Mouse (Mus musculus) heart, embryonic 15.5 days (tissue): Measurements from ENCODE around the gene Slc7a5. TPM values are rescaled to one million over a fixed set of nuclear protein-coding genes. Genes with fewer than 3 reads are reported as not detected.

Experiments used
- ATAC-seq: fragments of 200-750 bp; cut with Nextera tagmentation; replicated peaks from 2 replicates; pipeline ENCODE4 v1.8.0; 2017; ENCODE audit warnings: low read depth, moderate TSS enrichment; ENCODE audit not compliant: insufficient number of reproducible peaks, insufficient read depth, low FRiP score
- H3K27ac ChIP-seq: fragments of 300-500 bp; sonication (generic); 2 replicates; pipeline ENCODE4 v1.5.1; 2015; ENCODE audit warnings: mild to moderate bottlenecking, inconsistent platforms
- H3K27me3 ChIP-seq: fragments of 300-500 bp; sonication (generic); 2 replicates; pipeline ENCODE4 v1.6.1; 2015; ENCODE audit warnings: inconsistent platforms
- H3K36me3 ChIP-seq: fragments of 300-500 bp; sonication (generic); 2 replicates; pipeline ENCODE4 v1.6.1; 2015; ENCODE audit warnings: mild to moderate bottlenecking, inconsistent platforms
- H3K4me1 ChIP-seq: fragments of 300-500 bp; sonication (generic); replicated peaks from 2 replicates; pipeline ENCODE4 v1.6.1; 2015; ENCODE audit warnings: inconsistent platforms
- H3K4me2 ChIP-seq: fragments of 300-500 bp; sonication (generic); 2 replicates; pipeline ENCODE4 v1.6.1; 2015; ENCODE audit warnings: inconsistent platforms, mild to moderate bottlenecking, moderate library complexity
- H3K4me3 ChIP-seq: fragments of 300-500 bp; sonication (generic); 2 replicates; pipeline ENCODE4 v1.5.1; 2015; ENCODE audit warnings: mild to moderate bottlenecking, inconsistent platforms
- H3K9ac ChIP-seq: fragments of 300-500 bp; sonication (generic); 2 replicates; pipeline ENCODE4 v1.6.1; 2015; ENCODE audit warnings: mild to moderate bottlenecking, inconsistent platforms
- H3K9me3 ChIP-seq: fragments of 300-500 bp; sonication (generic); replicated peaks from 2 replicates; pipeline ENCODE4 v1.6.1; 2016; ENCODE audit warnings: inconsistent platforms
- WGBS: fragments of 180-500 bp; shearing (Covaris S2); methylation state at CpG from one replicate; pipeline ENCODE4 v1.1.7; 2015; ENCODE audit warnings: mixed read lengths; 5-methylcytosine and 5-hydroxymethylcytosine counted together
- polyA plus RNA-seq: library from polyadenylated mRNA; unstranded; fragments of >200 nt; fragmentation: Nextera tagmentation; extraction: Ambion mirVana; gene quantifications from 2 replicates; pipeline ENCODE4 v1.2.1, GENCODE M21; 2015

The Slc7a5 gene
- polyA plus RNA-seq, 1 experiment from 2014 or later: 12.0 TPM

GRCm38 (mm10) chr8:121906542-121907512, 667 bp downstream of the Slc7a5 start:
- Histone ChIP-seq H3K36me3 (no peaks in the 10 kb centered on the region), H3K27me3 (no peaks in the 10 kb centered on the region; the same call in 1 of the 2 replicates), H3K4me2 (peak overlapping the region; percentile 97), H3K9me3 (no peaks in the 10 kb centered on the region), H3K27ac (peak overlapping the region; percentile 30; the same call in 1 of the 2 replicates), H3K9ac (peak overlapping the region; percentile 70), H3K4me3 (peak overlapping the region; percentile 82), H3K4me1 (peaks cover 45% of the 10 kb centered on the region)
- peak; percentile 27 for ATAC-seq
- under 1% methylated on average over 72 of the region's 72 CpGs for WGBS

- H3K4me1 ChIP-seq: peaks cover 52% of the 10 kb centered on the region
- 23% methylated on average over 5 of the region's 5 CpGs for WGBS
These were observed 1.6 kb downstream of the Slc7a5 start for GRCm38 (mm10) chr8:121905864-121906263.

GRCm38 (mm10) chr8:121905420-121905819, 2.1 kb downstream of the Slc7a5 start:
- no peaks in the 10 kb centered on the region; the same call in 1 of the 2 replicates for H3K27me3 ChIP-seq
- no peak overlapping the region for H3K27ac ChIP-seq
- peak overlapping the region; percentile 97 for H3K4me2 ChIP-seq
- no peaks in the 10 kb centered on the region for H3K36me3 ChIP-seq
- no peak for ATAC-seq
- H3K9me3 ChIP-seq: no peaks in the 10 kb centered on the region
- 0 out of 2 replicates have a peak overlapping the region, but pooled peaks have one; percentile 70 for H3K9ac ChIP-seq
- peak overlapping the region; percentile 82 for H3K4me3 ChIP-seq
- peaks cover 52% of the 10 kb centered on the region for H3K4me1 ChIP-seq
- WGBS: 40% methylated on average over 1 of the region's 1 CpGs

More at GRCm38 (mm10) chr8:121905864-121906263, 1.6 kb downstream of the Slc7a5 start:
- no peaks in the 10 kb centered on the region for H3K9me3 ChIP-seq
- no peak for ATAC-seq
- no peaks in the 10 kb centered on the region for H3K36me3 ChIP-seq
- peak overlapping the region; percentile 82 for H3K4me3 ChIP-seq
- peak overlapping the region; percentile 70; the same call in 1 of the 2 replicates for H3K9ac ChIP-seq
- H3K27ac ChIP-seq: no peak overlapping the region
- no peaks in the 10 kb centered on the region; the same call in 1 of the 2 replicates for H3K27me3 ChIP-seq
- peak overlapping the region; percentile 97 for H3K4me2 ChIP-seq

- Histone ChIP-seq H3K27ac (no peak overlapping the region), H3K4me1 (peaks cover 52% of the 10 kb centered on the region), H3K27me3 (no peaks in the 10 kb centered on the region; the same call in 1 of the 2 replicates), H3K9ac (no peak overlapping the region), H3K36me3 (no peaks in the 10 kb centered on the region), H3K9me3 (no peaks in the 10 kb centered on the region), H3K4me2 (peak overlapping the region; percentile 97), H3K4me3 (no peak overlapping the region)
- WGBS: 84% methylated on average over 9 of the region's 9 CpGs
- no peak for ATAC-seq
These were observed 2.5 kb downstream of the Slc7a5 start for GRCm38 (mm10) chr8:121904999-121905398.

- H3K36me3 ChIP-seq: no peaks in the 10 kb centered on the region
- WGBS: 51% methylated on average over 6 of the region's 6 CpGs
- H3K9me3 ChIP-seq: no peaks in the 10 kb centered on the region
- no peak overlapping the region for H3K4me3 ChIP-seq
- H3K9ac ChIP-seq: no peak overlapping the region
- H3K4me1 ChIP-seq: peaks cover 52% of the 10 kb centered on the region
- H3K27me3 ChIP-seq: no peaks in the 10 kb centered on the region; the same call in 1 of the 2 replicates
- 0 out of 2 replicates have a peak overlapping the region, but pooled peaks have one; percentile 2 for H3K4me2 ChIP-seq
- H3K27ac ChIP-seq: no peak overlapping the region
- ATAC-seq: no peak
These were observed 3.5 kb downstream of the Slc7a5 start for GRCm38 (mm10) chr8:121903977-121904376.

- 0 out of 2 replicates have a peak, but pooled peaks have one; percentile 28 for ATAC-seq
These were observed 5.8 kb downstream of the Slc7a5 start for GRCm38 (mm10) chr8:121901498-121902236.

GRCm38 (mm10) chr8:121899180-121900044, 8.1 kb downstream of the Slc7a5 start:
- no peaks in the 10 kb centered on the region for H3K36me3 ChIP-seq
- H3K27ac ChIP-seq: peak overlapping the region; percentile 84
- no peak overlapping the region for H3K4me2 ChIP-seq
- no peak for ATAC-seq
- no peaks in the 10 kb centered on the region for H3K27me3 ChIP-seq
- 78% methylated on average over 18 of the region's 18 CpGs for WGBS
- H3K9me3 ChIP-seq: no peaks in the 10 kb centered on the region
- H3K4me1 ChIP-seq: peaks cover 61% of the 10 kb centered on the region
- 0 out of 2 replicates have a peak overlapping the region, but pooled peaks have one; percentile 7 for H3K9ac ChIP-seq
- H3K4me3 ChIP-seq: no peak overlapping the region

More at GRCm38 (mm10) chr8:121901498-121902236, 5.8 kb downstream of the Slc7a5 start:
- H3K9me3 ChIP-seq: no peaks in the 10 kb centered on the region
- no peak overlapping the region for H3K4me2 ChIP-seq
- peak overlapping the region; percentile 73 for H3K27ac ChIP-seq
- WGBS: 31% methylated on average over 8 of the region's 8 CpGs
- H3K36me3 ChIP-seq: no peaks in the 10 kb centered on the region
- peak overlapping the region; percentile 38 for H3K9ac ChIP-seq
- H3K4me1 ChIP-seq: peaks cover 66% of the 10 kb centered on the region
- H3K4me3 ChIP-seq: no peak overlapping the region
- no peaks in the 10 kb centered on the region for H3K27me3 ChIP-seq

GRCm38 (mm10) chr8:121898401-121898931, 9.0 kb downstream of the Slc7a5 start:
- Histone ChIP-seq H3K4me1 (peaks cover 54% of the 10 kb centered on the region), H3K9me3 (no peaks in the 10 kb centered on the region), H3K4me2 (peak overlapping the region; percentile 41), H3K36me3 (no peaks in the 10 kb centered on the region), H3K4me3 (0 out of 2 replicates have a peak overlapping the region, but pooled peaks have one; percentile 8), H3K27ac (peak overlapping the region; percentile 84), H3K27me3 (no peaks in the 10 kb centered on the region), H3K9ac (peak overlapping the region; percentile 43)
- 11% methylated on average over 4 of the region's 4 CpGs for WGBS
- peak; percentile 61 for ATAC-seq

GRCm38 (mm10) chr8:121897871-121898381, 9.6 kb downstream of the Slc7a5 start:
- no peaks in the 10 kb centered on the region for H3K36me3 ChIP-seq
- peak overlapping the region; percentile 41 for H3K4me2 ChIP-seq
- 20% methylated on average over 7 of the region's 7 CpGs for WGBS
- 0 out of 2 replicates have a peak, but pooled peaks have one; percentile 33 for ATAC-seq
- no peaks in the 10 kb centered on the region for H3K27me3 ChIP-seq
- H3K4me3 ChIP-seq: no peak overlapping the region
- H3K9ac ChIP-seq: 0 out of 2 replicates have a peak overlapping the region, but pooled peaks have one; percentile 33
- peaks cover 57% of the 10 kb centered on the region for H3K4me1 ChIP-seq
- H3K27ac ChIP-seq: peak overlapping the region; percentile 84
- no peaks in the 10 kb centered on the region for H3K9me3 ChIP-seq

GRCm38 (mm10) chr8:121897205-121897604, 10.3 kb downstream of the Slc7a5 start:
- Histone ChIP-seq H3K27me3 (no peaks in the 10 kb centered on the region), H3K27ac (0 out of 2 replicates have a peak overlapping the region, but pooled peaks have one; percentile 84), H3K9me3 (no peaks in the 10 kb centered on the region), H3K36me3 (no peaks in the 10 kb centered on the region), H3K4me2 (no peak overlapping the region), H3K4me1 (peaks cover 54% of the 10 kb centered on the region), H3K4me3 (no peak overlapping the region), H3K9ac (no peak overlapping the region)
- ATAC-seq: no peak
- 86% methylated on average over 9 of the region's 9 CpGs for WGBS
